Mouse (Mus musculus): ENCODE measurements around the gene Rasgrp3.
A peak's percentile ranks its signal among the peaks of the same experiment; 100 is the strongest.

Gene Rasgrp3

GRCm38 (mm10) chr17:75544262-75544661, 108.6 kb downstream of the Rasgrp3 start:
- no peak for DNase-seq

GRCm38 (mm10) chr17:75550771-75551413, 115.2 kb downstream of the Rasgrp3 start:
- DNase-seq: peak; percentile 45

- DNase-seq: peak; percentile 97
Measured at GRCm38 (mm10) chr17:75551512-75552400, 116.1 kb downstream of the Rasgrp3 start, which contains the start of gene Fam98a. Fam98a (minus strand) TSS chr17:75551946.

GRCm38 (mm10) chr17:75557031-75557430, 121.3 kb downstream of the Rasgrp3 start:
- no peak for DNase-seq

- no peak for DNase-seq
Measured at GRCm38 (mm10) chr17:75558041-75558440, 122.3 kb downstream of the Rasgrp3 start.

- no peak for DNase-seq
Measured at GRCm38 (mm10) chr17:75575608-75576007, 139.9 kb downstream of the Rasgrp3 start.

Measured in kidney, adult 11 months (tissue).